Mouse (Mus musculus) liver, embryonic 14.5 days (tissue): ENCODE measurements around the gene Trmt1. TPM values are rescaled to one million over a fixed set of nuclear protein-coding genes. Genes with fewer than 3 reads are reported as not detected.

ENCODE experiments used
- ATAC-seq: fragments of 200-750 bp; cut with Nextera tagmentation; 2 replicates; pipeline ENCODE4 v1.8.0; 2017; ENCODE audit warnings: moderate number of reproducible peaks, mild to moderate bottlenecking, moderate library complexity; ENCODE audit not compliant: insufficient read depth
- DNase-seq, 3 experiments: peaks; one replicate each; pipeline ENCODE4 v3.0.0-alpha.2; 2012 to 2013; ENCODE audit warnings: low read depth in 3 of 3, low spot score in 3 of 3
- H3K27ac ChIP-seq: fragments of 300-500 bp; sonication (generic); 2 replicates; pipeline ENCODE4 v1.5.1; 2014; ENCODE audit warnings: moderate library complexity, mild to moderate bottlenecking, control low read depth, inconsistent platforms
- H3K27me3 ChIP-seq: fragments of 300-500 bp; sonication (generic); 2 replicates; pipeline ENCODE4 v1.6.1; 2014; ENCODE audit warnings: mild to moderate bottlenecking, low read length, moderate library complexity; ENCODE audit not compliant: control insufficient read depth, insufficient read depth
- H3K36me3 ChIP-seq: fragments of 300-500 bp; sonication (generic); replicated peaks from 2 replicates; pipeline ENCODE4 v1.6.1; 2014; ENCODE audit warnings: low read depth; ENCODE audit not compliant: control insufficient read depth, insufficient read depth
- H3K4me1 ChIP-seq, 2 experiments: fragments of 200-500 bp in 1 of 2; fragments of 300-500 bp in 1 of 2; sonication (generic) in 1 of 2; replicated peaks; 2 replicates each; pipeline ENCODE4 v1.6.1; 2012 to 2014; ENCODE audit warnings: antibody characterized with exemption in 1 of 2, inconsistent platforms in 1 of 2, low read length in 1 of 2; ENCODE audit not compliant: control insufficient read depth in 2 of 2, insufficient read depth in 2 of 2
- H3K4me2 ChIP-seq: fragments of 300-500 bp; sonication (generic); 2 replicates; pipeline ENCODE4 v1.6.1; 2014; ENCODE audit warnings: low read depth, mild to moderate bottlenecking, control low read depth, moderate library complexity
- H3K4me3 ChIP-seq, 2 experiments: fragments of 200-500 bp in 1 of 2; fragments of 300-500 bp in 1 of 2; sonication (generic) in 1 of 2; 2 replicates each; pipeline ENCODE4 v1.5.1; 2012 to 2014; ENCODE audit warnings: low read depth in 2 of 2, low read length in 2 of 2, mild to moderate bottlenecking in 2 of 2, control low read depth in 1 of 2, inconsistent platforms in 1 of 2, moderate library complexity in 1 of 2; ENCODE audit not compliant: insufficient read depth in 1 of 2
- H3K9ac ChIP-seq: fragments of 300-500 bp; sonication (generic); replicated peaks from 2 replicates; pipeline ENCODE4 v1.6.1; 2014; ENCODE audit warnings: mild to moderate bottlenecking, control low read depth, moderate library complexity
- H3K9me3 ChIP-seq: fragments of 300-500 bp; sonication (generic); 2 replicates; pipeline ENCODE4 v1.6.1; 2016; ENCODE audit warnings: low read length, mixed read lengths; ENCODE audit not compliant: control insufficient read depth
- CTCF ChIP-seq: IDR thresholded peaks from 2 replicates; pipeline ENCODE4 v1.5.1; 2016; ENCODE audit warnings: antibody characterized with exemption, low read depth, control low read depth
- EP300 ChIP-seq: IDR thresholded peaks from 2 replicates; pipeline ENCODE4 v1.6.1; 2016; ENCODE audit warnings: antibody characterized with exemption, low read depth
- WGBS: fragments of 180-500 bp; shearing (Covaris S2); extraction: QIAGEN DNeasy Blood & Tissue Kit; methylation state at CpG from one replicate; pipeline ENCODE4 v1.1.7; 2014; ENCODE audit not compliant: insufficient replicate concordance; 5-methylcytosine and 5-hydroxymethylcytosine counted together
- polyA plus RNA-seq, 2 experiments: library from polyadenylated mRNA; depleted of rRNA in 1 of 2; stranded (reverse) in 1 of 2; unstranded in 1 of 2; fragments of >200 nt; fragmentation: Nextera tagmentation in 1 of 2; extraction: Ambion mirVana in 1 of 2; gene quantifications; 2 replicates each; pipeline versions ENCODE4 v1.2.1 to v1.2.3; 2012 to 2014

The Trmt1 gene
- polyA plus RNA-seq, 2 experiments, result 27.4 to 37.5 TPM

GRCm38 (mm10) chr8:84662581-84663065 is 23.5 kb upstream of the Trmt1 start, which contains the start of gene Ier2:
Gene Ier2 (minus strand): TSS chr8:84662852.
- Histone ChIP-seq H3K27me3 (no peaks in the 10 kb centered on the region), H3K9ac (peak within 1 kb of the TSS; percentile 81), H3K4me3 (peak within 1 kb of the TSS; percentile 85 to 89), H3K4me2 (peak within 1 kb of the TSS; percentile 98), H3K4me1 (peaks cover 30 to 42% of the 10 kb centered on the region in 2 experiments), H3K27ac (peak within 1 kb of the TSS; percentile 98), H3K36me3 (no peaks in the 10 kb centered on the region), H3K9me3 (no peaks in the 10 kb centered on the region)
- under 1% methylated on average over 27 of the region's 27 CpGs for WGBS
- TF ChIP-seq CTCF (0 out of 2 replicates have a peak, but pooled peaks have one; percentile 4), EP300 (no peak)
- peak; percentile 89 to 92 (median 90) for DNase-seq
- peak; percentile 67 for ATAC-seq

GRCm38 (mm10) chr8:84663483-84664327 is 22.4 kb upstream of the Trmt1 start:
- peaks cover 26 to 37% of the 10 kb centered on the region in 2 experiments for H3K4me1 ChIP-seq
- WGBS, result 2% methylated on average over 43 of the region's 43 CpGs
- TF ChIP-seq CTCF, result no peak
- TF ChIP-seq EP300, result no peak
- H3K4me2 ChIP-seq, result peak overlapping the region; percentile 98
- no peaks in the 10 kb centered on the region for H3K9me3 ChIP-seq
- H3K4me3 ChIP-seq, result peak overlapping the region; percentile 85 to 97
- no peaks in the 10 kb centered on the region for H3K27me3 ChIP-seq
- peak overlapping the region; percentile 81 for H3K9ac ChIP-seq
- peak overlapping the region; percentile 98 for H3K27ac ChIP-seq
- H3K36me3 ChIP-seq, result no peaks in the 10 kb centered on the region
- ATAC-seq (peak; percentile 77), DNase-seq (peak; percentile 93 to 97 (median 95))

- ATAC-seq, result peak; percentile 43
- H3K4me3 ChIP-seq, result peak overlapping the region; percentile 85 to 97
- under 1% methylated on average over 29 of the region's 29 CpGs for WGBS
- H3K9me3 ChIP-seq, result no peaks in the 10 kb centered on the region
- no peaks in the 10 kb centered on the region for H3K27me3 ChIP-seq
- H3K4me1 ChIP-seq, result peaks cover 26 to 30% of the 10 kb centered on the region in 2 experiments
- H3K9ac ChIP-seq, result peak overlapping the region; percentile 81
- peak in 2 of 3 experiments; percentile 68 to 79 for DNase-seq
- peak overlapping the region; percentile 98 for H3K27ac ChIP-seq
- peak overlapping the region; percentile 98 for H3K4me2 ChIP-seq
- TF ChIP-seq EP300, result peak; percentile 18; the same call in 1 of the 2 replicates
- peak; percentile 81 for TF ChIP-seq CTCF
- H3K36me3 ChIP-seq, result no peaks in the 10 kb centered on the region
These were observed 21.3 kb upstream of the Trmt1 start for GRCm38 (mm10) chr8:84664566-84665384.

GRCm38 (mm10) chr8:84665385-84665893 is 20.7 kb upstream of the Trmt1 start:
- Histone ChIP-seq H3K9me3 (no peaks in the 10 kb centered on the region), H3K4me2 (peak overlapping the region; percentile 98), H3K4me1 (peaks cover 23% of the 10 kb centered on the region in 2 experiments), H3K27ac (peak overlapping the region; percentile 98), H3K27me3 (no peaks in the 10 kb centered on the region), H3K36me3 (no peaks in the 10 kb centered on the region), H3K4me3 (peak overlapping the region; percentile 85 to 97), H3K9ac (peak overlapping the region; percentile 81)
- no peak for TF ChIP-seq CTCF
- TF ChIP-seq EP300, result no peak
- DNase-seq, result no peak
- 0 out of 2 replicates have a peak, but pooled peaks have one; percentile 1 for ATAC-seq
- 3% methylated on average over 14 of the region's 14 CpGs for WGBS
